Mouse (Mus musculus) monocyte, adult 5-6 weeks (primary cell): ENCODE results near the gene Slc22a14. TPM values are rescaled to one million over a fixed set of nuclear protein-coding genes. Genes with fewer than 3 reads are reported as not detected.
"Not testable (repeated sequence)": the region's sequence is repeated elsewhere in the genome, so short reads cannot be mapped to it uniquely, and the experiment has no call there.

ENCODE experiments used
- ATAC-seq: fragments of 153-309, 156-312 bp; replicated peaks from 2 replicates; pipeline ENCODE4 v1.8.0; 2017; ENCODE audit warnings: mild to moderate bottlenecking; ENCODE audit not compliant: low TSS enrichment, insufficient number of reproducible peaks, severe bottlenecking, poor library complexity, low FRiP score
- total RNA-seq: library from RNA; stranded (forward); fragments of 200-1000, 200-491, 200-594 nt; gene quantifications from 3 replicates; pipeline ENCODE4 v1.2.3, GENCODE M21; 2017

Gene Slc22a14
- total RNA-seq, 1 experiment from 2014 or later, result 0.48 TPM

DNA sequence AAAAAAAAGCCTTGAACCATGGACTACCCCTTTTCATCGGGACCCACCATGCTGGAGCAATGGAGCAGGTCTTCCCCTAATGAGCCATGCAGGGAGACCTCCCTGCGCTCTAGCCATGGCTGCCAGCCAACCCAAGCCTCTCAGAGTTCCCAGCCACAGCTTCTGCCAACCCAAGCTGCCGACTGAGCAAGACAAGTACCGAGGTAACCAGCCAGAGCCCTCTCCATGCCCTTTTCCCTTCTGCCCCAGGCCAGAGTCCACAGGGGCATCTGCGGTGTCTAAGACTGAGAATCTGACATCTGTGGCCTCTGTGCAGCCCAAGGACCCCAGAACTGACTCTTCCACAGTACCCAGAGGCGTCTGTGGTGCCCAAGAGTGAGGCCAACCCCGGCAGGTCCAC, 89.0 kb downstream of the Slc22a14 start:
- no peak for ATAC-seq

DNA sequence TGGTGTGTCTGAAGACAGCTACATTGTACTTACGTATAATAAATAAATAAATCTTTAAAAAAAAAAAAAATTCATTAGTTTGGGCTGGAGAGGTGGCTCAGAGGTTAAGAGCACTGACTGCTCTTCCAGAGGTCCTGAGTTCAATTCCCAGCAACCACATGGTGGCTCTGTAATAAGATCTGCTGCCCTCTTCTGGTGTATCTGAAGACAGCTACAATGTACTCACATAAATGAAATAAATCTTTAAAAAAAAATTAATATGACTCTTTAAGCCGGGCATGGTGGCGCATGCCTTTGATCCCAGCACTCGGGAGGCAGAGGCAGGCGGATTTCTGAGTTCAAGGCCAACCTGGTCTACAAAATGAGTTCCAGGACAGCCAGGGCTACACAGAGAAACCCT, 90.5 kb downstream of the Slc22a14 start:
- ATAC-seq, result not testable (repeated sequence)

DNA sequence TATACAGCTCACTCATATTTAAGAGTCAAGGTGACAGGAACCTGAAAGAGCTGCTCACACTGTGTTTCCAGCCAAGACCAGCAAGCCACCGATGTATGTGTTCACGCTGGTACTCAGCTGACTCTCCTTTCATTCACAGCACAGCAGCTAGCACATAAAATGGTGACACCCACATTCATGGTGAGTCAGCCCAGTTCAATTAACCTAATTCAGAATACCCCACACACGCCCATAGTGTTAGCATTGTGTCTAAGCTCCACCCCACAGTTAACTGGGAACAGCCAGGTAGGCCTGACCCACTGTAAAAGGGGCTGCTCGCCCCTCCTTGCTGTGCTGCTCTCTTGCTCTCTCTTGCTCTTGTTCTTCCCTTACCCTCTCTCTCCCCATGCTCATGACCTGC, 93.9 kb downstream of the Slc22a14 start:
- no peak for ATAC-seq

- ATAC-seq, result no peak
Observed at GRCm38 (mm10) chr9:119268588-119269145, 96.7 kb downstream of the Slc22a14 start.

DNA sequence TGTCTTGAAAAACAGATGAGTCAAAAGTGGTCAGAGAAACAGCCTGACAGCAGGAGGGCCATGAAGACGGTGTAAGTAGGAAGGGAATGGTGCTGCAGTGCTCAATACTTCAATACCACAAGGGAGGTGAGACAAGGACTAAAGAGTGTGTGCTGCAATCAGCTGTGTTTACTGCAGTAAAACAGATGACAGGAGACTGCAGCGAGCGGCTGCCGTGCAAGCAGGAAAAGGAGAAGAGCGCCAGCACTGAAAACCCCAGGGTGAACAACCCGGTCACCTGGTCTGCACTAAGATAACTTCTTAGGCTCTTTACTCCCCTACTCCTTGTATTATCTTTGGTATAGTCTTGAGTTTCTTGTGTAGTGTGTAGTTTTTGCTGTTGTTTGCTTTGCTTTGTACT, 97.2 kb downstream of the Slc22a14 start:
- ATAC-seq, result no peak

DNA sequence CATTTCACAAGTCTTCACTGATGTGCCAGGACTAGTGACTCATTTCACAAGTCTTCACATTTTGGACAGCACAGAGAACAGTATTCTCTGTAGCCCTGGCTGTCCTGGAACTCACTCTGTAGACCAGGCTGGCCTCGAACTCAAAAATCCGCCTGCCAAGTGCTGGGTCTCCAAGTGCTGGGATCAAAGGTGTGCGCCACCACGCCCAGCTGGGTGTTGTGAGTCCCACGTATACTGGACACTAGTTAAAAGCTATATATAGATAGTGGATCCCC, 99.3 kb downstream of the Slc22a14 start:
- not testable (repeated sequence) for ATAC-seq

DNA sequence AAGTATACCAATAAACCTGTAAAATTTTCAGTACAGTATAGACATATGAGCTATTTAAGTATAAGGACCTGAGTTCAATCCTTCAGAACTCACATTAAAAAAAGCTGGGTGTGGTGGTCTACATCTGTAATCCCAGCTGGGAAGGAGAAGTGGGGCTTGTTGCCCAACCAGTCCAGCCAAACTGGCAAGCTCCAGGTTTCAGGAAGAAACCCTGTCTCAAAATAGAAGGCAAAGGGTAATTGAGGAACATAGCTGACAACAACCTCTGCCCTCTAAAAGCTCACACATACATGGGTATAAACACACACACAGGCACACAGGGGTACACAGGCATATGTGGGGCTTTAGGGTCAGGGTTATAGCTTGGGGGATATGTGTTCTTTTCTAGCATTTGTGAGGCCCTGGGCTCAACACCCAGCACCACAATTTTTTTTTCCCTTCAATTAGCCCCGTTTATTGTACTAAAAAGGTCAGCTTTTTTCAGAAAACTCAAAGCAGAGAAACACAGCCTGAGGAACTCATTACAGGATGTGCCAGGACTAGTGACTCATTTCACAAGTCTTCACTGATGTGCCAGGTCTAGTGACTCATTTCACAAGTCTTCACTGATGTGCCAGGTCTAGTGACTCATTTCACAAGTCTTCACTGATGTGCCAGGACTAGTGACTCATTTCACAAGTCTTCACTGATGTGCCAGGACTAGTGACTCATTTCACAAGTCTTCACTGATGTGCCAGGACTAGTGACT, 99.8 kb downstream of the Slc22a14 start:
- not testable (repeated sequence) for ATAC-seq

DNA sequence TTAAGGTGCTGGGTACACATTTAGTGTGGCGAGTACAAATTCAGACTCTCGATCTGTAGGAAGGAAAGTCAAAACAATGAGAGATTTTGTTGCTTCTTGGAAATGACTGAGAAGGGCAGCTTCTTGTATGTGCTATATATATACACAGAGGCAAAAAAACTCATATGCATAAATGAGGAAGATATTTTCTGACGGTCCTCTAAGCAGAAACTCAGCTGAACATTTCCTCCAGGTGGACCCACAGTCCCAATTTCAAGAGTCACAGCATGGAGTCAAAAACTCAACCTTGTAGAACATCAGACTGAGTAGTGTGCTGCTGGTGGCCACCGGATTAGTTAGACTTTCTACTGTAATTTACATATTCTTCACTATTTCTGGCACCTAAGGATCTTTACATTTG, 102.3 kb downstream of the Slc22a14 start:
- ATAC-seq, result no peak

DNA sequence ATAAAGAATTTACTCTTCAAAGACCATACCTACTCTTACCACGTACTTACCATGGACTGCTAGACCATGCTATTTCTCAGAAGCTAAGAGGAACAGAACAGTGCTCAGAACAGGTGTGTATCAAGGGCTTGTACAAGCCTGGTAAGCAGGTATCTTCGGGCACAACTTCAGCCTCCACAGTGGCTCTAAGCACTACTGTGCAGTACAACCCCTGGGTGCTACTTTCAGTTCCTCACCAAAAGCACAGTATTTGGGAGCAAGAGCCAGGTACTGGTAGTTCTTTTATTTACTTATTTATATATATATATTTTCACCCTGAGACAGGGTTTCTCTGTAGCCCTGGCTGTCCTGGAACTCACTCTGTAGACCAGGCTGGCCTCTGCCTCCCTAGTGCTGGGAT, 104.5 kb downstream of the Slc22a14 start:
- no peak for ATAC-seq

DNA sequence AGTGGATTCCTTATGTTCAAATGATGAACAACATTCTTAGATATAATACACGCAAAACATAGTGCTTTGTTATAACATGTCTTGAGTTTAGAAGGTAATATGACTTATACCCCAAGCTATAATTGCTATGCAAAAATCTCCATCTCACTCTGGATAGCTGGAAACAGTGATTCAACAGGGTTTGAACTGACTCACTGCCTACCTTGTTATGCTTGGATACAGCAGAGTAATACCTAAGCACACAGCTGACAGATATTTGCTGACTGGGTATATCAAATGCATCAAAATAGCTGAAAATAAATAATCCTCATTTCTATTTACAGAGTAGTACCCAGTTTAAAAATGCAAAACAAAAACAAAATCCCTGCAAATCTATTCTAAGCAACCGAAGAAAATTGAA, 106.6 kb downstream of the Slc22a14 start:
- ATAC-seq, result no peak

DNA sequence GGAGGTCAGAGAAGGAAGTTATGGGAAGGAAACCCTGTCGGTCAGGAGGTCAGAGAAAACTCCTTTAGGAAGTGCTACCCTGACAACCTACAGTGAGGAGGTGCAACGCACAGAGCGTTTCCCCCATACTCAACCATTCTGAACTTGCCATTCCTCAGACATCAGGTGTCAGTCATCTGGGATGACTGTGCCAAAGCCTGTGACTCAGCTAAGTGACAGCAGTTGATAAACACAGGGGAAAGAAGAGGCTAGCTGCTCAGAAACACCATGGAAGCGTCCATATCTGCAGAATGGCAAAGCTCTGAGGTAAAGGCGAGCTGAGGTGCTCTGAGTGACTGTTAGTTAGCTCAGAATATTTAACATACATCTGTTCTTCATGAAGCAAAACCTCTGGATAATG, 107.2 kb downstream of the Slc22a14 start:
- ATAC-seq, result no peak

GRCm38 (mm10) chr9:119256161-119256560, 109.2 kb downstream of the Slc22a14 start:
- no peak for ATAC-seq

DNA sequence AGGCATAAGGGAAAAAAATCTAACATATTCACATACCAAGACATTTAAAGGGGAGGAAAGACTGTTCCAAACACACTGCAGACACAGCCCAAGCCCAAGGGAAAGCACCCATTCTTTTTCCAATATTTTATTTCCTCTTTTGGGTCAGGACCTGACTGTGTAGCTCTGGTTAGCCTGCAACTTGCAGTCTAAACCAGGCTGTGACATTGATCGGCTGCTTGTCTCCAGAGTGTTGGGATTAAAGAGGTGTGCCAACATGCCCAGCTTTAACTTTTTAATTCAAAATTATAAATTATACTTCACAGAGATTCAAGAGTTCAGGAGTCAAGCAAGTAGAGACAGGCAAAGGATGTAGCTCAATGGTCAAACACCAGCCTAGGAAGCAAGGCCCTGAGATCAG, 110.3 kb downstream of the Slc22a14 start:
- ATAC-seq, result no peak

GRCm38 (mm10) chr9:119254187-119254586, 111.2 kb downstream of the Slc22a14 start:
- no peak for ATAC-seq

DNA sequence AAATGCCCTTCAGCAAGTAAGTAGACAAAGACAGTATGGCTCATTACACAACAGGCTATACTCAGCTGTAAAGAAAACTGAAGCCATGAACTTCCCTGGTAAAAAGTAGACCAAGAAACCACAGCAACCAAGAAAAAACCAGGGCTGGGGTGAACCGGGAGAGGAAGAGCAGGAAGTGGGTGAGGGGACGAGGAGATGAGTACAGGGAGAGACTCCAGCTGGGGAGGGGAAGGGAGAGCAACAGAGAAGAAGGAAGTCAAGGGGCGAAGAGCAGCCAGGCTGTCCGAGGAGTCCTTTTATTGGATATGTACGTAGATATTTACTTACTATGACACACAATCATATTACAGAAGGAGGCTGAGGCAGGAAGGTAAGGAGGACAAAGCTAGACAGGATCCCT, 117.4 kb downstream of the Slc22a14 start:
- ATAC-seq, result no peak

GRCm38 (mm10) chr9:119246826-119247225, 118.5 kb downstream of the Slc22a14 start:
- ATAC-seq, result no peak

DNA sequence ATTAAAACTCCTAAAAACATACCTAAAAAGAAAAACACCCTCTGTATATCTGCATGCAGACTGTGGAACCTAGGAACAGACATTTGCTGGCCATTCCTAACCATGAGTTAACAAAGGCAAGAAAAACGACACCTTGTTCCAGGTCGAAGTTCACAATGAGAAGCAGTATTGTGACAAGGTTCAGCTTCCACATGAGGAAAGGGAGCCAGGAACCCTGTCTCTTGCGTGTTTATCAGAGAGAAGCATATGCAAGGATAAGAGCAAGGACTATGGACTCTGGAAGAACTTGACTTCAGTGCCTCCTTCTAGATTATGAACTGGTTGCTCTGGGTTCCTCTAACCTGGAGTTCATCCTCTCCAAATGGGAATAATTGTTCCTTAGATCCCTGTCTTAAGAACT, 121.4 kb downstream of the Slc22a14 start:
- ATAC-seq, result no peak

GRCm38 (mm10) chr9:119241169-119241865, 124.0 kb downstream of the Slc22a14 start:
- ATAC-seq, result no peak

DNA sequence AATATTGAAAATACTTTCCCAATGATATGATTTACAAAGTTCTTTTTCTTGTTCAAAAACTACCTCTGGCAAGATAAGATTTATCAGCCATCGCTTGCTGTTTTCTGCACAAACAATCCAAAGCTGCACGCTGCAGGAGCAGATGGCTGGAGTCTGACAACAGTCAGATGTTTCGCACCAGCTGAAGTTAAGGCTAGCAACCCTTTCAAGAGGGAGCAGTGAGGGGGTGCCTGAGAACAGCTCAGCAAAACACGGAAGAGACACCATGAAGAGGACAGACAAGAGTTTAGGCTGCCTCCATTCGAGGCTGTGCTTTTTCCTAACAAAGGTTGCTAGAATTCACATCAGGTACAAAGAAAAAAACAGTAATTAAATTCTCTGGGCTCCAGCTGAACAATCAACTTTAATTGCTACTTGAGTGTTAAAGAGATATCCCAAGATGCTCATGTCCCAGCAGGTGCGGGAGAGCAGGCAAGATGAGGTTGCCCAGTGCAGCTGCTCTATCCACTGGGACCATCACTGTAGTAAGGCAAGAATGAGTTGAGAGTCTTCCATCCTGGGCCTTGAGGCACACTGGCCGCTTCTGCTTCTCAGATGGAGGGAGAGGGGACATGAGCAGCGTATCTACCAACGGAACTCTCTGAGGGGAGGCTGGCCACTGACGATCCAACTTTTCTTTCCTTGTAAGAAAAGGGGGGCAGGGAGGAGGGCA, 124.9 kb downstream of the Slc22a14 start:
- no peak for ATAC-seq

DNA sequence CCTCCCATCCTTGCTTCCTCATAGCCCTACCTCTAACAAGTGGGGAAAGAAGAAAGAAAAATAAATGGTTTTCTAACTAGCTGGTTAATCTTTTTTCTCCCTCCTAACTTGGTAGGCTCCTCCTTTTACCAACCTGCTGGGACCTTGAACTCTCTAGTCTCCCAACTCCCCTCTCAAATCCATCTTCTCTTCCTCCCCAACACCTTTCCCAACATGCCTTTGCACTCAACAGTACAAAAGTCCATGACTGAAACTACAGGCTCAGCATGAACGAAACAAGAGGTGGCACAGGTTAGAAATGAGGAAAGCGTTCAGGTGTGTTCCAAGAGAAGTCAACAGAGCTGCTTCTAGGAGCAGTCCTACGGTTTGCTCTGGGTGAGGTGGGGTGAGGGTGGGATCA, 126.1 kb downstream of the Slc22a14 start:
- ATAC-seq, result no peak
